Mouse (Mus musculus) neural tube, embryonic 14.5 days (tissue): ENCODE measurements around the gene Crim1. TPM values are rescaled to one million over a fixed set of nuclear protein-coding genes. Genes with fewer than 3 reads are reported as not detected.

Experiments used
- ATAC-seq: fragments of 200-750 bp; cut with Nextera tagmentation; 2 replicates; pipeline ENCODE4 v1.8.0; 2017; ENCODE audit warnings: low read depth, mild to moderate bottlenecking, moderate TSS enrichment, moderate library complexity
- H3K27ac ChIP-seq: fragments of 300-500 bp; sonication (generic); 2 replicates; pipeline ENCODE4 v1.5.1; 2014; ENCODE audit warnings: low read depth, mild to moderate bottlenecking, control low read depth, low read length, moderate library complexity, mixed read lengths
- H3K27me3 ChIP-seq: fragments of 300-500 bp; sonication (generic); 2 replicates; pipeline ENCODE4 v1.6.1; 2014; ENCODE audit warnings: low read length; ENCODE audit not compliant: control insufficient read depth, insufficient read depth
- H3K36me3 ChIP-seq: fragments of 300-500 bp; sonication (generic); 2 replicates; pipeline ENCODE4 v1.6.1; 2014; ENCODE audit warnings: low read length, mixed read lengths; ENCODE audit not compliant: control insufficient read depth, insufficient read depth
- H3K4me1 ChIP-seq: fragments of 300-500 bp; sonication (generic); 2 replicates; pipeline ENCODE4 v1.6.1; 2014; ENCODE audit warnings: low read length; ENCODE audit not compliant: control insufficient read depth, insufficient read depth
- H3K4me2 ChIP-seq: fragments of 300-500 bp; sonication (generic); 2 replicates; pipeline ENCODE4 v1.6.1; 2014; ENCODE audit warnings: mild to moderate bottlenecking, low read depth, low read length, control low read depth
- H3K4me3 ChIP-seq: fragments of 300-500 bp; sonication (generic); 2 replicates; pipeline ENCODE4 v1.5.1; 2014; ENCODE audit warnings: low read depth, low read length, control low read depth, mixed read lengths
- H3K9ac ChIP-seq: fragments of 300-500 bp; sonication (generic); replicated peaks from 2 replicates; pipeline ENCODE4 v1.6.1; 2014; ENCODE audit warnings: low read depth, mild to moderate bottlenecking, control low read depth, low read length, mixed read lengths
- H3K9me3 ChIP-seq: fragments of 300-500 bp; sonication (generic); 2 replicates; pipeline ENCODE4 v1.6.1; 2016; ENCODE audit warnings: low read length; ENCODE audit not compliant: control insufficient read depth
- WGBS: fragments of 180-500 bp; shearing (Covaris S2); extraction: QIAGEN DNeasy Blood & Tissue Kit; methylation state at CpG from one replicate; pipeline ENCODE4 v1.1.7; 2014; 5-methylcytosine and 5-hydroxymethylcytosine counted together
- polyA plus RNA-seq: library from polyadenylated mRNA; unstranded; fragments of >200 nt; fragmentation: Nextera tagmentation; extraction: Ambion mirVana; gene quantifications from 2 replicates; pipeline ENCODE4 v1.2.1, GENCODE M21; 2014

Crim1 gene
- polyA plus RNA-seq, 1 experiment from 2014 or later: 22.8 TPM

- 80% methylated on average over 6 of the region's 6 CpGs for WGBS
- H3K4me1 ChIP-seq: peaks cover 5% of the 10 kb centered on the region; the same call in 1 of the 2 replicates
- H3K27ac ChIP-seq: no peak overlapping the region
- H3K4me2 ChIP-seq: no peak overlapping the region
- ATAC-seq: no peak
- H3K9ac ChIP-seq: no peak overlapping the region
- no peaks in the 10 kb centered on the region for H3K9me3 ChIP-seq
- H3K4me3 ChIP-seq: no peak overlapping the region
- no peaks in the 10 kb centered on the region for H3K27me3 ChIP-seq
- no peaks in the 10 kb centered on the region for H3K36me3 ChIP-seq
Measured at GRCm38 (mm10) chr17:78233873-78234272, 33.8 kb downstream of the Crim1 start.

DNA sequence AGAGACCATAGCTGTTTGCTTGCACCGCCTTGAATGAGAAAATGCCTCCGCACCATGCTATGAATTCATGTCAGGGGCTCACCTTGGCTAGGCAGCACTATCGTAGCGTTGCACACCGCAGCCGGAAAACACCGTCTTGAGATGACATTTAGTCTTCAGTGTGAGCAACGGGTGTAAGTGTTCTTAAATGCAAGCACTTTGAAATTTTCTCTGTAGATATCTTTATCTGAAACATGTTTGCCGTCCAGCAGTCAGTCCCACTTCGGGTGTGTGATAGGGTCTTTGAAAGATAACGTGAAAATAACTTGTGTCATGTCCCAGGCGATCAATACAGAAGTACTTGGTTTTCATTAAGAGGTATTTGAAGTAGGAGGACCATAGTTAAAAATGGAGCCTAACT, 36.1 kb downstream of the Crim1 start:
- Histone ChIP-seq H3K36me3 (no peaks in the 10 kb centered on the region), H3K9me3 (no peaks in the 10 kb centered on the region), H3K27ac (no peak overlapping the region), H3K4me3 (no peak overlapping the region), H3K4me1 (peaks cover 5% of the 10 kb centered on the region; the same call in 1 of the 2 replicates), H3K9ac (no peak overlapping the region), H3K4me2 (no peak overlapping the region), H3K27me3 (no peaks in the 10 kb centered on the region)
- WGBS: 95% methylated on average over 12 of the region's 12 CpGs
- ATAC-seq: no peak

DNA sequence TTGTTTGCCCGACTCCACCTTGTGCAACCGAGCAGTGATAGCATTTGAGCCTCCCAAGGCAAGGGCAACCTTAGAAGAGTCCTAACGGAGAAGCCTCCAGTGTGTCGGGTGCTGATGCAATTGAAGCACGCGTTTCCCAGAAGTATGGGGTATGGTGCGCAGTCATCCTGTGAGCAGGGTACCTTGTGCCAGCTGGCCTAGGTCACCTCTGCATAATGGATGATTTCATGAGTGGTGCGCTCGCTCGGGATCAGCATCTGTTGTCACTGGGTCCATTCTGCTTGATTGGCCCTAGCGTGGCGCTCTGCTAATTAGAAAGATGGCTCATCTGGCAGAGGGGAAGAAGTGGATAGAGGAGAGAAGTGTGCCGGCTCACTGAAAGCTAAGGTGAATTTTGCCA, 37.9 kb downstream of the Crim1 start:
- no peaks in the 10 kb centered on the region for H3K27me3 ChIP-seq
- H3K4me3 ChIP-seq: no peak overlapping the region
- ATAC-seq: peak; percentile 81
- no peak overlapping the region for H3K27ac ChIP-seq
- no peak overlapping the region for H3K9ac ChIP-seq
- H3K9me3 ChIP-seq: no peaks in the 10 kb centered on the region
- no peaks in the 10 kb centered on the region for H3K36me3 ChIP-seq
- WGBS: 69% methylated on average over 13 of the region's 13 CpGs
- H3K4me1 ChIP-seq: no peaks in the 10 kb centered on the region
- no peak overlapping the region for H3K4me2 ChIP-seq

- H3K4me2 ChIP-seq: no peak overlapping the region
- 89% methylated on average over 4 of the region's 4 CpGs for WGBS
- no peaks in the 10 kb centered on the region for H3K4me1 ChIP-seq
- ATAC-seq: no peak
- no peak overlapping the region for H3K9ac ChIP-seq
- H3K36me3 ChIP-seq: no peaks in the 10 kb centered on the region
- H3K27me3 ChIP-seq: no peaks in the 10 kb centered on the region
- no peak overlapping the region for H3K4me3 ChIP-seq
- H3K9me3 ChIP-seq: no peaks in the 10 kb centered on the region
- H3K27ac ChIP-seq: no peak overlapping the region
Measured at GRCm38 (mm10) chr17:78240161-78240560, 40.1 kb downstream of the Crim1 start.

DNA sequence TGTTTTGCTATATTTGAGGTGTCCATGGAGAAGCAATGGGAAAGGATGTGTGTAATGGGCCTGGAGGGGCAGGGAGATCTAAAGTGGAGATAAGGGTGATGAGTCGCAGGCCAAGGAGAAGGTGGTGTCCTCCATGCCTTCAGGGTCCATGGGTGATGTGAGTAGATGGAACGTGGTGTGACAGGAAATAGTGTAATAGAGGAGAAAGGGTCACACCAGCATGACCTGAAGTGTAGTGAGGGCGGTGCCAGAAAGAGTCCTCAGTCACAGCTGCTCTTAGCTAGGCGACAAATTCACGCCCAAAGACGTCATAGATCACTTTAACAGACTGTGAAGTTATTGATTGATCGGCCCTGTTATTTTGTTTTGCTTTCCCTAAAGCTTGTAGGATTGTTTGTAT, 41.2 kb downstream of the Crim1 start:
- H3K36me3 ChIP-seq: no peaks in the 10 kb centered on the region
- no peaks in the 10 kb centered on the region for H3K9me3 ChIP-seq
- peaks cover 4% of the 10 kb centered on the region; the same call in 1 of the 2 replicates for H3K4me1 ChIP-seq
- H3K4me3 ChIP-seq: no peak overlapping the region
- WGBS: 74% methylated on average over 7 of the region's 7 CpGs
- no peak overlapping the region for H3K27ac ChIP-seq
- H3K4me2 ChIP-seq: no peak overlapping the region
- H3K27me3 ChIP-seq: no peaks in the 10 kb centered on the region
- ATAC-seq: no peak
- H3K9ac ChIP-seq: no peak overlapping the region

GRCm38 (mm10) chr17:78244752-78245151, 44.7 kb downstream of the Crim1 start:
- Histone ChIP-seq H3K9me3 (no peaks in the 10 kb centered on the region), H3K27me3 (no peaks in the 10 kb centered on the region), H3K4me3 (no peak overlapping the region), H3K4me2 (no peak overlapping the region), H3K4me1 (peaks cover 4% of the 10 kb centered on the region; the same call in 1 of the 2 replicates), H3K27ac (no peak overlapping the region), H3K36me3 (no peaks in the 10 kb centered on the region), H3K9ac (no peak overlapping the region)
- ATAC-seq: no peak
- WGBS: 81% methylated on average over 6 of the region's 6 CpGs

DNA sequence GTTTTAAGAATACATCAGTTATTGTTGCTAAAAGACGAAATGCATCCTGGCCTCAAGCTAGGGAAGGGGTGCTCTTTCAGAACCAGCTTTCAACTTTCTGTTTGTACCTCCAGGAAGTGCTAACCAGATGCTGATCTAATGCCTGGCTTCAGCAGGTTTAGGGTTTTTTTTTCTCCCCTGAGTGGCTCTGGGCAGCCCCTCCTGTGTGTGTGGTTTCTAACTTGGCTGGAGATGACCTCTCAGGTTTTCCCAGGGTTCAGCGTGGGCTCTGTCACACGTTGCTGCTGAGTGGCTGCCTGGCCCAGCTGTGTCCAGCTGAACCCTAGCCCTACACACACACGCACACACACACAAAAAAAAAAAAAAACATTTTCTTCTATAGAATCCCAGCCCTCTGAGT, 45.4 kb downstream of the Crim1 start:
- Histone ChIP-seq H3K4me1 (peaks cover 4% of the 10 kb centered on the region; the same call in 1 of the 2 replicates), H3K9ac (no peak overlapping the region), H3K27ac (no peak overlapping the region), H3K4me2 (no peak overlapping the region), H3K9me3 (no peaks in the 10 kb centered on the region), H3K27me3 (no peaks in the 10 kb centered on the region), H3K4me3 (no peak overlapping the region), H3K36me3 (no peaks in the 10 kb centered on the region)
- no peak; the same call in 1 of the 2 replicates for ATAC-seq
- WGBS: 82% methylated on average over 4 of the region's 4 CpGs

DNA sequence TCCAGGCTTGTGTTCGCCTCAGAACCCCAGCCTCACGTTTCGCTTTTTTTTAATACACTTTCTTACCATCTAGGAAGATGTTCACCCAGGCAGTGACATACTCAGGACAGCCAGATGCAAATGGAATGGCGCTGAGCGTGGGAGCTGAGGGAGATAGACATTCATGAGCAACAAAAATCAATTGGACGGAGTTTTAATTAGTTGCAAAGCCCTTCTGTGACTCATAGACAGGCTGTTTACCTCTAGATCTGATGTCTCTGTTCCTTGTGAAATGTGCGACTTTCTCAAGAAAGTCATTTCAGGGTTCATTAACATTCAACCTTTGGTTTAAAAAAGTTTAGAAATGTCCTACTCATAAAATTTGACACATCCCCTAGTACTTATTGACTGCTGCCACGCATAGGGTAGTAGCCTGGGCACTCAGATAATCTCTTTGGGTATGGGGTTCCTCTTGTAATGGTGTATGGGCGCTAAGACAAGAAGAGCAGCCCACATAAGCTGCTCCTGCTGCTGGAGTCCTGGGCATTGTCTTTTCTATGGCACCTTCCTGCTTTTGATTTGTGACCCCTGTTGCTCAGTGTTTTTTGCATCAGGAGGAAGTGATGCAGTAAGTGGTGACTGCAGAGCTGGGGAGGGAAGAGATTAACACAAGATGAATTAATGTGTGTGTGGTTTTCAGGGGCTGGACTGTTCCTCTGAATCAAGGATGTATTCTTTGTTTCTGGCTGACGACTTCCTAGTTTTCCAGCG, 46.8 kb downstream of the Crim1 start:
- peaks cover 4% of the 10 kb centered on the region; the same call in 1 of the 2 replicates for H3K4me1 ChIP-seq
- no peak overlapping the region for H3K27ac ChIP-seq
- no peaks in the 10 kb centered on the region for H3K9me3 ChIP-seq
- 47% methylated on average over 11 of the region's 11 CpGs for WGBS
- H3K4me2 ChIP-seq: no peak overlapping the region
- H3K4me3 ChIP-seq: no peak overlapping the region
- H3K27me3 ChIP-seq: no peaks in the 10 kb centered on the region
- no peaks in the 10 kb centered on the region for H3K36me3 ChIP-seq
- no peak overlapping the region for H3K9ac ChIP-seq
- no peak; the same call in 1 of the 2 replicates for ATAC-seq

DNA sequence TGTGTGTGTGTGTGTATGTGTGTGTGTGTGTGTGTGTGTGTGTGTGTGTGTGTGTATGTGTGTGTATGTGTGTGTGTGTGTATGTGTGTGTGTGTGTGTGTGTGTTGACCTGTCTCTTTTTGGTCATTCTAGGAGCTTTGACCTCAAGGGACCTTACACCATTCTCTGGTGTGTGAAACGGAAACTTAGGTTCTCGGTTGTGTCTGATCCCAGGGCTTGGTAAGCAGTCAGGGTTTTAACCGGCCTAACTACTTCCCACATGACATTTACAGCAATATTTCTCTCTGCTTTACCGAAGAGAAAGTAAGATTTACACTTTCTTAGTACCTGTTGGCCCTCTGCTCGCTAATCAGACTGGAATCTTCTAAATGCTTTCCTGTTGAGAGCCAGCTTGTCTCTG, 48.1 kb downstream of the Crim1 start:
- Histone ChIP-seq H3K4me2 (no peak overlapping the region), H3K27me3 (no peaks in the 10 kb centered on the region), H3K9ac (no peak overlapping the region), H3K9me3 (no peaks in the 10 kb centered on the region), H3K36me3 (no peaks in the 10 kb centered on the region), H3K27ac (no peak overlapping the region), H3K4me3 (no peak overlapping the region), H3K4me1 (peaks cover 4% of the 10 kb centered on the region; the same call in 1 of the 2 replicates)
- 74% methylated on average over 5 of the region's 5 CpGs for WGBS
- no peak for ATAC-seq
